Mouse (Mus musculus) adrenal gland (tissue): ENCODE data around the gene U2af1l4.

ENCODE experiments used
- intact Hi-C: fragments of 180-260 bp; cut with DNase I; formaldehyde crosslinking; loops from one replicate; pipeline ENCODE4 v1.15.1; 2025
- long read RNA-seq, 2 experiments: library from polyadenylated mRNA; unstranded; transcript quantifications; one replicate each; pipeline ENCODE4 v2.0.0; 2020; ENCODE audit warnings: borderline replicate concordance in 1 of 2; ENCODE audit not compliant: insufficient replicate concordance in 1 of 2

U2af1l4 gene
- long read RNA-seq, experiment 1, transcript U2af1l4-201 (8 exons, 884 nt), result major isoform, 42 of 61 reads
- long read RNA-seq, experiment 1, partial matches to known transcripts, result 1 of 61 reads
- long read RNA-seq, experiment 1, other reads (novel, unspliced or antisense), result 11 of 61 reads
- long read RNA-seq, experiment 2, transcript U2af1l4-201 (8 exons, 884 nt), result major isoform, 41 of 55 reads
- long read RNA-seq, experiment 2, transcript U2af1l4-221 (8 exons, 860 nt), result minor isoform, 8 of 55 reads
- long read RNA-seq, experiment 2, partial matches to known transcripts, result 0 of 55 reads
- long read RNA-seq, experiment 2, other reads (novel, unspliced or antisense), result 4 of 55 reads

GRCm38 (mm10) chr7:30563117-30563905, at the start of gene U2af1l4, which contains the start of the genes Gm49396 and Psenen:
U2af1l4 (plus strand) TSS chr7:30563301.
Gm49396 (plus strand) TSS chr7:30563344.
Psenen (minus strand) TSS chr7:30563627.
- intact Hi-C loops, result no loop called here

GRCm38 (mm10) chr7:30515003-30515760, 47.9 kb upstream of the U2af1l4 start:
- intact Hi-C loops, result no loop called here

- intact Hi-C loops, result no loop called here
These were observed 44.8 kb upstream of the U2af1l4 start for GRCm38 (mm10) chr7:30518325-30518724.

GRCm38 (mm10) chr7:30520396-30520795, 42.7 kb upstream of the U2af1l4 start:
- intact Hi-C loops, result no loop called here

GRCm38 (mm10) chr7:30520856-30521255, 42.2 kb upstream of the U2af1l4 start:
- intact Hi-C loops, result no loop called here

GRCm38 (mm10) chr7:30522871-30523270, 40.2 kb upstream of the U2af1l4 start:
- intact Hi-C loops, result no loop called here

- intact Hi-C loops, result no loop called here
These were observed 38.6 kb upstream of the U2af1l4 start for GRCm38 (mm10) chr7:30524487-30524886.

- intact Hi-C loops, result no loop called here
These were observed 37.1 kb upstream of the U2af1l4 start for GRCm38 (mm10) chr7:30525954-30526353.

- intact Hi-C loops, result no loop called here
These were observed 36.7 kb upstream of the U2af1l4 start for GRCm38 (mm10) chr7:30526399-30526798.

GRCm38 (mm10) chr7:30526981-30527380, 36.1 kb upstream of the U2af1l4 start:
- intact Hi-C loops, result no loop called here

GRCm38 (mm10) chr7:30531291-30531815, 31.7 kb upstream of the U2af1l4 start:
- intact Hi-C loops, result no loop called here

GRCm38 (mm10) chr7:30532931-30533330, 30.2 kb upstream of the U2af1l4 start:
- intact Hi-C loops, result no loop called here

GRCm38 (mm10) chr7:30533941-30534632, 29.0 kb upstream of the U2af1l4 start:
- intact Hi-C loops, result no loop called here

GRCm38 (mm10) chr7:30534633-30535577, 28.2 kb upstream of the U2af1l4 start, which contains the start of gene Arhgap33:
Arhgap33 (minus strand) TSS chr7:30535060.
- intact Hi-C loops, result no loop called here

GRCm38 (mm10) chr7:30540572-30540971, 22.5 kb upstream of the U2af1l4 start:
- intact Hi-C loops, result no loop called here

- intact Hi-C loops, result no loop called here
These were observed 18.8 kb upstream of the U2af1l4 start for GRCm38 (mm10) chr7:30544327-30544726.

GRCm38 (mm10) chr7:30549880-30550279, 13.2 kb upstream of the U2af1l4 start:
- intact Hi-C loops, result no loop called here

GRCm38 (mm10) chr7:30550603-30551002, 12.5 kb upstream of the U2af1l4 start:
- intact Hi-C loops, result no loop called here

- intact Hi-C loops, result no loop called here
These were observed 11.5 kb upstream of the U2af1l4 start for GRCm38 (mm10) chr7:30551445-30552101.
